Mouse (Mus musculus): ENCODE results near the gene Scoc. TPM values are rescaled to one million over a fixed set of nuclear protein-coding genes. Genes with fewer than 3 reads are reported as not detected.

The Scoc gene
- polyA plus RNA-seq, 1 experiment: 298 TPM

DNA sequence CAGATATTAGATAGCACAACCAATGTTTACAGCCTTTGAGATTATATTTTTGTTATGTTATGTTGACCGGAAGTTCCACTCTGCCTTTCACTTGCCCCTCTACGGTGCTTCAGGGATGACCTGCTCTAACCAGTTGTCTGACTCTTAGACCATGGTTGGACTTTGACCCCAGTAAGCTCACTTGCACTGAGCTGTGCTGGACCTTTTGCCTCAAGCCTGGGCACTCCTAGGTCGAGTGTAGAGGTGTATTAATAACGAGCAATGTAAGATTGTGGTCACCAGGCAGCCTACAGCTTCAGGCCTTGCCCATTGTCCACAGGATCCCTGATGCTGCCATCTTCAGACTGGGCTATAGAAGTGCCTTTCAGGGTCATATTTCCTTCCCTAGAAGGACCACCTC is 60.5 kb downstream of the Scoc start:
- no peak overlapping the region for H3K27ac ChIP-seq (ENCODE audit: insufficient read depth, low read length)
- 67% methylated on average over 4 of the region's 4 CpGs for WGBS

DNA sequence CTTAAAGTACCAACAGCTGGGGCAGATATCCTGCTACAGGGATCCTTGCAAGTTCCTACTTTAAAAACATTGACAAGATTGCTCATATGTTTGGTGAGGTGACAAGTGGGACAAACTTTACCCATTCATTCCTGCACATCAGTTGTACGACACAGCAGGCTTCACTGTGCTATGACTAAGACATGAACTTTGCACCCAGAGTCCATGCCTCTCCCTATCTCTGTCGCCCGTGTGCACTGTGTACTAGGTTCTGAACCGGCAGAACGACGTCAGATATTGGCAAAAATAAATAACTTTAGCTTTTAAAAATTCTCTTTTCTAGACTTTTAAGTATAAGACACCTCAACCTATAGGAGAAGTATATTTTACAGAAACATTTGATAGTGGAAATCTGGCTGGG is 61.5 kb downstream of the Scoc start:
- Histone ChIP-seq H3K4me1 (ENCODE audit: control insufficient read depth, insufficient read depth, low read length) (no peaks in the 10 kb centered on the region), H3K4me3 (replicated peaks; ENCODE audit: insufficient read depth, low read depth, low read length) (no peak overlapping the region), H3K27me3 (ENCODE audit: control insufficient read depth, insufficient read depth, low read length) (no peaks in the 10 kb centered on the region), H3K27ac (ENCODE audit: insufficient read depth, low read length) (no peak overlapping the region)
- no peak for DNase-seq
- 88% methylated on average over 6 of the region's 6 CpGs for WGBS
- no peak for TF ChIP-seq POLR2A (IDR thresholded peaks at IDR 0.05; ENCODE audit: borderline replicate concordance, insufficient read depth, low read length)
- no peak for TF ChIP-seq CTCF (IDR thresholded peaks at IDR 0.05; ENCODE audit: borderline replicate concordance, insufficient read depth, low read depth, low read length)

More for the DNA sequence above, 60.5 kb downstream of the Scoc start:
- no peak for DNase-seq
- H3K27me3 ChIP-seq (ENCODE audit: control insufficient read depth, insufficient read depth, low read length): no peaks in the 10 kb centered on the region
- no peak for TF ChIP-seq POLR2A (IDR thresholded peaks at IDR 0.05; ENCODE audit: borderline replicate concordance, insufficient read depth, low read length)
- TF ChIP-seq CTCF (IDR thresholded peaks at IDR 0.05; ENCODE audit: borderline replicate concordance, insufficient read depth, low read depth, low read length): no peak
- no peak overlapping the region for H3K4me3 ChIP-seq (replicated peaks; ENCODE audit: insufficient read depth, low read depth, low read length)
- no peaks in the 10 kb centered on the region for H3K4me1 ChIP-seq (ENCODE audit: control insufficient read depth, insufficient read depth, low read length)

DNA sequence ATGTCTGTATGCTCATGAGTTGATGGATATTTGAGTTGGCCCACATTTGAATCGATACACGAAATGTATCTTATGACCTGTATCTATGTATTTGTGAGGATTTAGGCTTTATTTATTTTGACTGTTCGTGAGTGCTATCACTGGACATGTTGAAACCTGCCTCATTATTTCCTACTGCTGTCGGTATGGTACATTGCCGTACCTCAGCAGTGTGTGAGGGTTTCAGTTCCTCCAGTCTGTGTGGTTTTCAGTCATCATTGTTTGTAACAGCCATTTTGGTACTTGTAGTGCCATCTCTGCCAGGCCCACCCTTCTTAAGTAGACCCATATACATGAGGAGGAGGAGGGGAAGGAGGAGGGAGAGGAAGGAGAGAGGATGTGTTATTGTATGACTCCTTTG is 63.9 kb downstream of the Scoc start:
- H3K27me3 ChIP-seq (ENCODE audit: control insufficient read depth, insufficient read depth, low read length): no peaks in the 10 kb centered on the region
- TF ChIP-seq CTCF (IDR thresholded peaks at IDR 0.05; ENCODE audit: borderline replicate concordance, insufficient read depth, low read depth, low read length): no peak
- TF ChIP-seq POLR2A (IDR thresholded peaks at IDR 0.05; ENCODE audit: borderline replicate concordance, insufficient read depth, low read length): no peak
- no peaks in the 10 kb centered on the region for H3K4me1 ChIP-seq (ENCODE audit: control insufficient read depth, insufficient read depth, low read length)
- 94% methylated on average over 5 of the region's 5 CpGs for WGBS
- H3K27ac ChIP-seq (ENCODE audit: insufficient read depth, low read length): no peak overlapping the region
- no peak overlapping the region for H3K4me3 ChIP-seq (replicated peaks; ENCODE audit: insufficient read depth, low read depth, low read length)
- DNase-seq: no peak

DNA sequence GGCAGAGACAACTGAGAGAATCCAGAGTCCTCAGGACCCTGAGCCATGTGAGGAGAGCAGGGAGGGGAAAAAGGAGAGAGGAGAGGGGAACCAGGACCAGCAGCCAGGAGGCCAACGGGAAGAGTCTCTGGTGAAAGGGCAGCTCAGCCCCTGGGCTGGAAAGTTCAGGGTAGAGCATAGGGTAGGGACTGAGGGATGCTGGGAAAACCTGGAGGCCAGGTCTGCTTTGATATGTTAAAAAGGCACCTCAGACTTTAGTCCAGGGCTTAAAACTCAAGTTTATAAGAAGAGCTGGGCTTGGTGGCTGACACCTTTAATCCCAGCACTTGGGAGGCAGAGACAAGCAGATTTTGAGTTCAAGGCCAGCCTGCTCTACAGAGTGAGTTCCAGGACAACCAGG is 65.7 kb downstream of the Scoc start:
- H3K27me3 ChIP-seq (ENCODE audit: control insufficient read depth, insufficient read depth, low read length): no peaks in the 10 kb centered on the region
- no peaks in the 10 kb centered on the region for H3K4me1 ChIP-seq (ENCODE audit: control insufficient read depth, insufficient read depth, low read length)
- no peak for DNase-seq
- H3K4me3 ChIP-seq (replicated peaks; ENCODE audit: insufficient read depth, low read depth, low read length): no peak overlapping the region
- 75% methylated on average over 1 of the region's 1 CpGs for WGBS
- no peak overlapping the region for H3K27ac ChIP-seq (ENCODE audit: insufficient read depth, low read length)
- TF ChIP-seq CTCF (IDR thresholded peaks at IDR 0.05; ENCODE audit: borderline replicate concordance, insufficient read depth, low read depth, low read length) (no peak), POLR2A (IDR thresholded peaks at IDR 0.05; ENCODE audit: borderline replicate concordance, insufficient read depth, low read length) (no peak)

DNA sequence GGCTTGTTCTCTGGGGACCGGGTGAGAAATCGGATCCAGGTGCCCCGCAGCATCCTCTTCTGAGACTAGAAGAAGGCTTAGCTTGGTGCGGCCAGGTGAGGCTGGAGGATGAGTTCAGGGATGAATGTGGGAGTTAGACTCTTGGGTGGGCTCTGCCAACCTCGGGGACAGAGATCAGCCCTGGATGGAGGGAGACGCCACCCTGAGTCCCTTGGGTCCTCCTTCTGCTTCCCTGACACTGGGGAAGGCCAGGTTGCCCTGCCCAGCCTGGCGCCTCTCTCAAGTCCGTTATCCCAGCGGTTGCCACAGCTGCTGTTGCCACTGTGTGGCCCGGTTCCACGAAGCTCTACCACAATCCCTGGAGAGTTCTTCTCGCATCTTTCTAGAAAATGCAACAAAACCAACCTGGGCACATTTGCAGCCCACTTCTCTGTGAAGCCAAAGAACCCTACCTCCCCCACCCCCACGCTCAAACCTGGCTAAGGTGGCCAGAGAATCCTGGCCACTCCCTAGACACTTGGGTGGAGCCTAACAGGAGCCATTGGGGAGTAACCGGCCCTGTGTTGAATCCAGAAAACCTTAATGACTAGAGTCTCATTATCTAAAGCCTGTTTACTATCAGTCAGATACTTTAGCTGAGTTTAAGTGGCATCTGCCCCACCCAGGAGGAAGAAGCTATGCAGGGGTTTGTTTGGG is 68.0 kb downstream of the Scoc start:
- Histone ChIP-seq H3K27me3 (ENCODE audit: control insufficient read depth, insufficient read depth, low read length) (no peaks in the 10 kb centered on the region), H3K4me3 (replicated peaks; ENCODE audit: insufficient read depth, low read depth, low read length) (peak overlapping the region; percentile 92), H3K4me1 (ENCODE audit: control insufficient read depth, insufficient read depth, low read length) (no peaks in the 10 kb centered on the region), H3K27ac (ENCODE audit: insufficient read depth, low read length) (no peak overlapping the region)
- no peak for TF ChIP-seq POLR2A (IDR thresholded peaks at IDR 0.05; ENCODE audit: borderline replicate concordance, insufficient read depth, low read length)
- TF ChIP-seq CTCF (IDR thresholded peaks at IDR 0.05; ENCODE audit: borderline replicate concordance, insufficient read depth, low read depth, low read length): no peak
- 3% methylated on average over 14 of the region's 14 CpGs for WGBS
- no peak for DNase-seq

DNA sequence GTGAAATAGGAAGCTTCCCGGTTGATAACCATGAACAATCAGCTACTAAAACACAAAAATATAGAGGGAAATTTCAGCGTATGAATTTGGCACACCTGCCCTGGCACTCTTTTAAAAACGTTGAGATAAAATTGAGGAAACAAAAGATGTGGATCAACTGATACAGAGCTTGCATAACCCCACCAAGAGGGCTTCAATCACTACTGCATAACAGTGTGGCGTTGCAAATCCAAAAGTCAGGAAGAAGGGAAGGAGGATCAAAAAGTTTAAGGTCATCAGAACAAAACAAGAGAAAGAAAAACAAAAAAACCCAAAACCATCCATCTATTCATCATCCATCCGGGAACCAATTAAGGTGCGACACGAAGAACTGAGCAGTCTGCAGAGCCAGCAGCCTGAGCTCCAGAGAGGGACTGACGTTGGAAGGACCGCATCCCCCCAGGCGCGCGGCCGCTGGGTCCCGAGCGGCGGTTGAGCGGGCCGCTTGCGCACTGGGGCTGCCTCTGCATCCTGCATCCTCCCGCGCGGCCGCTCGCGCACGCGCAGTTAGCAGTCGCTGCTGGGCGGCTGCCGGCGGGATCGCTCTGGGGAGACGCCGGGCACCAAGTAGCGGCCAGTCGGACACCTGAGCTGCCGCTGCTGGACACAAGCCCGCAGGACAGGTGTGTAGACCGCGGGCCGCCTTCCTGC is 68.7 kb downstream of the Scoc start, which contains the start of gene Clgn:
Gene Clgn, plus strand, starts transcription at position 552 of the 690 bp plus-strand sequence.
- 3% methylated on average over 41 of the region's 41 CpGs for WGBS
- peak; percentile 87 for DNase-seq
- Histone ChIP-seq H3K27me3 (ENCODE audit: control insufficient read depth, insufficient read depth, low read length) (no peaks in the 10 kb centered on the region; the same call in 1 of the 2 replicates), H3K4me1 (ENCODE audit: control insufficient read depth, insufficient read depth, low read length) (no peaks in the 10 kb centered on the region), H3K27ac (ENCODE audit: insufficient read depth, low read length) (no peak within 1 kb of the TSS), H3K4me3 (replicated peaks; ENCODE audit: insufficient read depth, low read depth, low read length) (peak within 1 kb of the TSS; percentile 92)
- peak; percentile 50; the same call in 1 of the 2 replicates for TF ChIP-seq POLR2A (IDR thresholded peaks at IDR 0.05; ENCODE audit: borderline replicate concordance, insufficient read depth, low read length)
- TF ChIP-seq CTCF (IDR thresholded peaks at IDR 0.05; ENCODE audit: borderline replicate concordance, insufficient read depth, low read depth, low read length): no peak

DNA sequence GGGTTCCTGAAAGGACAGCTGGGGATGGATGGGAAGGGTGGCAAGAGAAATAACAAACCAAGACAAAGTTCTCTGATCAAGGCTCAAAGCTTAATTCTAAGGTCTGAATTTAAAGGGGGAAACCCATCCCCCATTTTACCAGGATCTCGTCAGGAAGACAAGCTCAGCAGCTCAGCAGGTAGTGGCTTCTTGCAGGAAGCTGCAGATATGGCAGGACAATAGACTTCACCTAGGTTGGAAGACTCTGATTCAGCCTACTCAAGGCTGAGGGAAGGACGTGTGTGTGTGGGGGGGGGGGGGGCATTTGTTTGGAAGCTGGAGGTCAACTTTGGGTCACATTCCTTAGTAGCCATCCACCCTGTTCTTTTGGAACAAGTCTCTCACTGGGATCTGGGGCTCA is 75.3 kb downstream of the Scoc start:
- Histone ChIP-seq H3K4me3 (replicated peaks; ENCODE audit: insufficient read depth, low read depth, low read length) (no peak overlapping the region), H3K4me1 (ENCODE audit: control insufficient read depth, insufficient read depth, low read length) (no peaks in the 10 kb centered on the region), H3K27ac (ENCODE audit: insufficient read depth, low read length) (no peak overlapping the region), H3K27me3 (ENCODE audit: control insufficient read depth, insufficient read depth, low read length) (no peaks in the 10 kb centered on the region; the same call in 1 of the 2 replicates)
- TF ChIP-seq POLR2A (IDR thresholded peaks at IDR 0.05; ENCODE audit: borderline replicate concordance, insufficient read depth, low read length): no peak
- TF ChIP-seq CTCF (IDR thresholded peaks at IDR 0.05; ENCODE audit: borderline replicate concordance, insufficient read depth, low read depth, low read length): no peak
- 40% methylated on average over 2 of the region's 2 CpGs for WGBS
- DNase-seq: no peak

DNA sequence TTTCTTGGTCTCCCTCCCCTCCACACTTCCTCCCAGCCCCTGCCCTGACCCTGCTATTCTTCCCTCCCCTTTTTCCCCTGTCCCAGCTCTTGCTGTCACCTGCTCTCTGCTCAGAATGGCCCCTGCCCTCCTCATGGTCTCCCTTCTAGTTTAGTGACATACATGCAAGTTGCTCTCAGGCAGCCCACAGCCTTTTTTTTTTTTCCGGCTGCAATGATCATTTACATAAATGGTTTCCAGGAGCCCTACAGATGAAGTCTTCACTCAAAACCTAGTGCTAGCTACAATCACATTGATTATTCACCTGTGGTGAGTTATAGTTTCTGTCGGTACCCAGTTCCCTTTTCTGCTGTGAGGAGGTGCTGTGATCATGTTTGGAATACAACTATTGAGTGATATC is 77.2 kb downstream of the Scoc start:
- Histone ChIP-seq H3K4me1 (ENCODE audit: control insufficient read depth, insufficient read depth, low read length) (no peaks in the 10 kb centered on the region), H3K27me3 (ENCODE audit: control insufficient read depth, insufficient read depth, low read length) (no peaks in the 10 kb centered on the region; the same call in 1 of the 2 replicates), H3K27ac (ENCODE audit: insufficient read depth, low read length) (no peak overlapping the region), H3K4me3 (replicated peaks; ENCODE audit: insufficient read depth, low read depth, low read length) (no peak overlapping the region)
- WGBS: 74% methylated on average over 2 of the region's 2 CpGs
- no peak for DNase-seq
- TF ChIP-seq POLR2A (IDR thresholded peaks at IDR 0.05; ENCODE audit: borderline replicate concordance, insufficient read depth, low read length): no peak
- TF ChIP-seq CTCF (IDR thresholded peaks at IDR 0.05; ENCODE audit: borderline replicate concordance, insufficient read depth, low read depth, low read length): no peak

Data from cerebellum, adult 2 months (tissue).